Mouse (Mus musculus): ENCODE data around the gene Cyb5b. TPM values are rescaled to one million over a fixed set of nuclear protein-coding genes. Genes with fewer than 3 reads are reported as not detected.

Gene Cyb5b
- polyA plus RNA-seq, 1 experiment from 2014 or later, result 116 TPM

GRCm38 (mm10) chr8:107148802-107149201 lies 1.6 kb upstream of the Cyb5b start:
- no peak overlapping the region for H3K4me2 ChIP-seq (ENCODE audit: low read length)
- no peak overlapping the region for H3K9ac ChIP-seq (ENCODE audit: low read depth, low read length)
- ATAC-seq (replicated peaks; ENCODE audit: low FRiP score, low read depth) (no peak), DNase-seq (ENCODE audit: low spot score) (no peak)
- no peak overlapping the region for H3K4me3 ChIP-seq (replicated peaks; ENCODE audit: low read depth, low read length)
- no peaks in the 10 kb centered on the region for H3K36me3 ChIP-seq (ENCODE audit: insufficient read depth, low read length)
- no peaks in the 10 kb centered on the region for H3K27me3 ChIP-seq (ENCODE audit: insufficient read depth, low read length)
- WGBS, result 69% methylated on average over 5 of the region's 5 CpGs
- no peak for TF ChIP-seq CTCF (IDR thresholded peaks at IDR 0.05; ENCODE audit: low read depth)
- 0 out of 2 replicates have a peak, but pooled peaks cover 6% of the 10 kb centered on the region for H3K4me1 ChIP-seq (replicated peaks; ENCODE audit: insufficient read depth, low read length)
- no peak overlapping the region for H3K27ac ChIP-seq
- no peaks in the 10 kb centered on the region for H3K9me3 ChIP-seq (replicated peaks; ENCODE audit: low read length)

GRCm38 (mm10) chr8:107150057-107150403 lies 410 bp upstream of the Cyb5b start:
- DNase-seq (ENCODE audit: low spot score) (no peak), ATAC-seq (replicated peaks; ENCODE audit: low FRiP score, low read depth) (peak; percentile 46; the same call in 1 of the 2 replicates)
- Histone ChIP-seq H3K9me3 (replicated peaks; ENCODE audit: low read length) (no peaks in the 10 kb centered on the region), H3K36me3 (ENCODE audit: insufficient read depth, low read length) (0 out of 2 replicates have a peak, but pooled peaks cover 2% of the 10 kb centered on the region), H3K4me3 (replicated peaks; ENCODE audit: low read depth, low read length) (peak overlapping the region; percentile 76), H3K9ac (ENCODE audit: low read depth, low read length) (peak overlapping the region; percentile 82; the same call in 1 of the 2 replicates), H3K27ac (peak overlapping the region; percentile 85), H3K4me1 (replicated peaks; ENCODE audit: insufficient read depth, low read length) (0 out of 2 replicates have a peak, but pooled peaks cover 6% of the 10 kb centered on the region), H3K4me2 (ENCODE audit: low read length) (peak overlapping the region; percentile 78), H3K27me3 (ENCODE audit: insufficient read depth, low read length) (no peaks in the 10 kb centered on the region)
- WGBS, result 27% methylated on average over 6 of the region's 6 CpGs
- TF ChIP-seq CTCF (IDR thresholded peaks at IDR 0.05; ENCODE audit: low read depth), result no peak

- no peak for TF ChIP-seq CTCF (IDR thresholded peaks at IDR 0.05; ENCODE audit: low read depth)
- ATAC-seq (replicated peaks; ENCODE audit: low FRiP score, low read depth) (no peak), DNase-seq (ENCODE audit: low spot score) (no peak)
- Histone ChIP-seq H3K4me1 (replicated peaks; ENCODE audit: insufficient read depth, low read length) (0 out of 2 replicates have a peak, but pooled peaks cover 6% of the 10 kb centered on the region), H3K9ac (ENCODE audit: low read depth, low read length) (peak overlapping the region; percentile 82), H3K4me2 (ENCODE audit: low read length) (peak overlapping the region; percentile 78), H3K27ac (peak overlapping the region; percentile 85), H3K36me3 (ENCODE audit: insufficient read depth, low read length) (peaks cover 6% of the 10 kb centered on the region; the same call in 1 of the 2 replicates), H3K27me3 (ENCODE audit: insufficient read depth, low read length) (no peaks in the 10 kb centered on the region), H3K4me3 (replicated peaks; ENCODE audit: low read depth, low read length) (peak overlapping the region; percentile 76), H3K9me3 (replicated peaks; ENCODE audit: low read length) (no peaks in the 10 kb centered on the region)
- 66% methylated on average over 7 of the region's 7 CpGs for WGBS
Observed at GRCm38 (mm10) chr8:107151212-107151920, 926 bp downstream of the Cyb5b start.

- DNase-seq (ENCODE audit: low spot score), result no peak
- TF ChIP-seq CTCF (IDR thresholded peaks at IDR 0.05; ENCODE audit: low read depth), result no peak
- Histone ChIP-seq H3K36me3 (ENCODE audit: insufficient read depth, low read length) (peaks cover 6% of the 10 kb centered on the region; the same call in 1 of the 2 replicates), H3K4me1 (replicated peaks; ENCODE audit: insufficient read depth, low read length) (0 out of 2 replicates have a peak, but pooled peaks cover 6% of the 10 kb centered on the region), H3K4me3 (replicated peaks; ENCODE audit: low read depth, low read length) (no peak overlapping the region), H3K27me3 (ENCODE audit: insufficient read depth, low read length) (no peaks in the 10 kb centered on the region), H3K9me3 (replicated peaks; ENCODE audit: low read length) (no peaks in the 10 kb centered on the region), H3K9ac (ENCODE audit: low read depth, low read length) (no peak overlapping the region), H3K27ac (peak overlapping the region; percentile 15; the same call in 1 of the 2 replicates), H3K4me2 (ENCODE audit: low read length) (no peak overlapping the region)
- ATAC-seq (replicated peaks; ENCODE audit: low FRiP score, low read depth), result no peak
- WGBS, result 82% methylated on average over 14 of the region's 14 CpGs
Observed at GRCm38 (mm10) chr8:107153326-107154210, 3.1 kb downstream of the Cyb5b start.

GRCm38 (mm10) chr8:107156816-107157215 lies 6.4 kb downstream of the Cyb5b start:
- H3K36me3 ChIP-seq (ENCODE audit: insufficient read depth, low read length), result peaks cover 6% of the 10 kb centered on the region; the same call in 1 of the 2 replicates
- no peaks in the 10 kb centered on the region for H3K4me1 ChIP-seq (replicated peaks; ENCODE audit: insufficient read depth, low read length)
- no peaks in the 10 kb centered on the region for H3K27me3 ChIP-seq (ENCODE audit: insufficient read depth, low read length)
- H3K4me2 ChIP-seq (ENCODE audit: low read length), result no peak overlapping the region
- ATAC-seq (replicated peaks; ENCODE audit: low FRiP score, low read depth), result no peak
- no peak overlapping the region for H3K27ac ChIP-seq
- TF ChIP-seq CTCF (IDR thresholded peaks at IDR 0.05; ENCODE audit: low read depth), result no peak
- H3K4me3 ChIP-seq (replicated peaks; ENCODE audit: low read depth, low read length), result no peak overlapping the region
- H3K9me3 ChIP-seq (replicated peaks; ENCODE audit: low read length), result no peaks in the 10 kb centered on the region
- no peak overlapping the region for H3K9ac ChIP-seq (ENCODE audit: low read depth, low read length)
- no peak for DNase-seq (ENCODE audit: low spot score)

GRCm38 (mm10) chr8:107157836-107158235 lies 7.4 kb downstream of the Cyb5b start:
- WGBS, result 59% methylated on average over 1 of the region's 1 CpGs
- no peak overlapping the region for H3K27ac ChIP-seq
- H3K36me3 ChIP-seq (ENCODE audit: insufficient read depth, low read length), result peaks cover 12% of the 10 kb centered on the region
- no peak overlapping the region for H3K9ac ChIP-seq (ENCODE audit: low read depth, low read length)
- H3K4me3 ChIP-seq (replicated peaks; ENCODE audit: low read depth, low read length), result no peak overlapping the region
- DNase-seq (ENCODE audit: low spot score), result no peak
- no peak overlapping the region for H3K4me2 ChIP-seq (ENCODE audit: low read length)
- no peak for ATAC-seq (replicated peaks; ENCODE audit: low FRiP score, low read depth)
- H3K9me3 ChIP-seq (replicated peaks; ENCODE audit: low read length), result no peaks in the 10 kb centered on the region
- no peaks in the 10 kb centered on the region for H3K27me3 ChIP-seq (ENCODE audit: insufficient read depth, low read length)
- no peaks in the 10 kb centered on the region for H3K4me1 ChIP-seq (replicated peaks; ENCODE audit: insufficient read depth, low read length)
- TF ChIP-seq CTCF (IDR thresholded peaks at IDR 0.05; ENCODE audit: low read depth), result no peak

Data from kidney, postnatal 0 days (tissue).